Mouse (Mus musculus): ENCODE results near the gene Il3ra. TPM values are rescaled to one million over a fixed set of nuclear protein-coding genes. Genes with fewer than 3 reads are reported as not detected.

Gene Il3ra
- polyA plus RNA-seq, 1 experiment from 2014 or later: 2.7 TPM

Other genes with a start within 250 kb of the Il3ra start
- gene Psmd6, start 225.3 kb upstream of the Il3ra start, polyA plus RNA-seq (2016; fragmentation: Nextera tagmentation; extraction: Ambion mirVana): 268 TPM in 2 replicates
- gene Olfr720, start 159.4 kb upstream of the Il3ra start, polyA plus RNA-seq (2016; fragmentation: Nextera tagmentation; extraction: Ambion mirVana): 0.10 TPM in 1 of 2 replicates, not detected in the other
- gene Olfr31, start 23.4 kb upstream of the Il3ra start, polyA plus RNA-seq (2016; fragmentation: Nextera tagmentation; extraction: Ambion mirVana): not detected in 2 replicates
- not detected in 2 replicates for gene Olfr721-ps1, start 55.0 kb downstream of the Il3ra start, polyA plus RNA-seq (2016; fragmentation: Nextera tagmentation; extraction: Ambion mirVana)